Mouse (Mus musculus) kidney, postnatal 4 days (tissue): ENCODE results near the gene Grb14.

ENCODE experiments used
- DNase-seq, 2 experiments: peaks; one replicate each; pipeline ENCODE4 v3.0.0; 2021; ENCODE audit warnings: mixed read lengths in 2 of 2

The Grb14 gene

GRCm38 (mm10) chr2:65024887-65025286 lies at the start of gene Grb14:
Grb14 (minus strand) TSS chr2:65024987.
- DNase-seq = no peak

- DNase-seq = no peak
Observed at GRCm38 (mm10) chr2:65072205-65072604, 47.4 kb upstream of the Grb14 start.

DNA sequence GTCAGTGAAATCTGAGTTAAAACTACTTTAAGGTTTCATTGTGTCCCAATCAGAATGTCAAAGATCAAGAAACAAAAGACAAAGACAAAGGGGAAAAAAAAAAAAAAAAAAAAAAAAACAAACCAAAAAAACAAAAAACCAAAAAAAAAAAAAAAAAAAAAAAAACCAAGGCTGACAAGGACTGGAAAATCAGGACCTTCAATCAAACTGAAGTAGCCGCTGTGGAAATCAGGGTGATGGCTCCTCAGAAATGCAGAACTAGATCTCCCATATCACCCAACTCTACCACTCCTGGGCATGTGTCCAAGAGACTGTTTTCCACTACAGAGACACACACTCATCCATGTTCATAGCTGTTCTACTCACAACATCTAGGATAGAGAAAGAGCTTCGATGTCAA lies 29.0 kb upstream of the Grb14 start:
- no peak for DNase-seq

DNA sequence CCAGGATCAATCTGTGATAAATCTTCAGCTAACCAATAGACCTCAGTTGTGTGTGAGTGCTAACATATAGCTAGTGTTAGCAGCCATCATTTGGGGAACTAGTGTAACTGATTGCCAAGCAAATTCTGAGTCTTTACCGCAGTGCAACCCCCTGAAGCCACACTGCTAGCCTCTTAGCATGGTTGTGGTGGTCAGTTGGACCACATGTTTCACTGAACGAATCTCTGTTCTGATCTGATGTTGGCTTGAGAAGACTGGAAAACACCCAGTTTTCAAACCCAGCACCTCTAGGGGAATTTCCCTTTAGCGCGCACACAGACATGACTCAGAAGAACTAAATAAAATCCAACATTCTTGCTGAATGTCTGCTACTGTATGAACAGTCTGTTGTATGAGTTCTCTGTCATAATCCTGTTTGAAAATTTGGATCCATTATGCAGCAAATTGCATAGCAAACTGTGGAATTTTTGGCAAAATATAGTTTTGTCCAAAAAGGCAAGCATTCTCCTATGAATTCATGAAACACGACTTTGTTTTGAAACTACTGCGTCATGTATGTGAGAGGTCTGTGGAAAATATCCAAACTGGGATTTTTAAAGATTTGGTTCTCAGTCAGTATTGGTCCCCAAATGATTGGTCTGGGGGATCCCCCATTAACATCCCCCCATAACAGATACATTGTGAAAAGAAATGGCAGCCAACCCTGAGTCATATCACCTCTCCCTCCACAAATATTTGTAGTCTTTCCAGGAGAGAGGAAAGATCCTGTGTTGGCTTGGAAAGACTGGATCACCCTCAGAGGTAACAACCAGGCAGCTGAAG lies 27.6 kb upstream of the Grb14 start:
- no peak for DNase-seq

DNA sequence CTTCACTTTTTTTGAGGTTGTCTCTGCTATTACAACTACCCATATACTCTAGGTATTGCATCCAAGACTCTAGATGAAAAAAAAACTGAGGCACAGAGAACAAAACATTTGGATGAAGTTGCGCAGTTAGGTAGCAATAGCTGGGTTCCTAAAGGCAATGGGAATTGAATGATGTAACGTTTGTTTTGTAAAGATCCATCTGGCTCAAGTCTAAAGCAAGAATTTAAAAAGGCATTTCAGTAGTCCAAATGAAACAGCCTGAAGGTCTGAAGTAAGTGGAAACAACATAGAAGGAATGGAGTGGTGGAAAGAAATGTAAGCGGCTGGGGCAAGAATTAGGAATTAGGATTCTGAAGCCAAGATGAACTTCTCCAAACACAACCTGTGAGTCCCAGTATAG lies 26.0 kb upstream of the Grb14 start:
- no peak for DNase-seq

DNA sequence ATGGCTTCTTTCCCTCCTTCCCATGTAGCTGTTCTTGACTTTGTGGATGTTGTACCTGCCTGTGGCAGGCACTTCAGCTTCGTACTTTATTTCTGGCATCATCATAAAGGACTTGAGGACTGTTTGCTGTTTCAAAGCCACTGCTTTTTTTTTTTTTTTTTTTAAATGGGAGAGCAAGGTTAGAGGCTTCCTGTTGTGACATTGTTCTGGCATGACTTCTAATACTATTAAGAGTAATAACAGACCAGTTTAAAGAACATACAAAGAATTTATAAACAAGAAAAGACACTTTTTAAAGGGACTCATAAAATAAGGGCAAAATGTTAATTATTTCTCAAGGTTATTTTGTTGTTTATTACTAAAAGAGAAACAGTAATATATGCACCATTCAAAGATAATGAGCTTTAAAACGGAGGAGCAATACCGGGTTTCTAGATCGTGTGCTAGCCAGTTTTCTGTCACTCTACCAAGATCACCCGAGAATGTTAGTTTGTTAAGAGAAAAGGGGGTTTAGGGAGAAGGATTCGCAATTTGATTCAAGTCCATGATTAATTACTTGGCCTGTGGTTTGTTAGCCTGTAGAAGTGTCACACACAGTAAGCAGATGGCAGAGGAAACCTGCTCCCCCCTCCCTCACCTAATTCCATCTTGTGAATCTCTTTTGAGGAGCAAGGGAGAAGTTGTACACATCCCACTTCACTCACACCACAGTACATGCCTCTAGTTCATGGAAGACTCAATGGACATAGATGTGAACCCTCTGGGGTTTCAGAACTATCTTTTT lies 23.6 kb upstream of the Grb14 start:
- DNase-seq = peak in 1 of 2 experiments; percentile 20

DNA sequence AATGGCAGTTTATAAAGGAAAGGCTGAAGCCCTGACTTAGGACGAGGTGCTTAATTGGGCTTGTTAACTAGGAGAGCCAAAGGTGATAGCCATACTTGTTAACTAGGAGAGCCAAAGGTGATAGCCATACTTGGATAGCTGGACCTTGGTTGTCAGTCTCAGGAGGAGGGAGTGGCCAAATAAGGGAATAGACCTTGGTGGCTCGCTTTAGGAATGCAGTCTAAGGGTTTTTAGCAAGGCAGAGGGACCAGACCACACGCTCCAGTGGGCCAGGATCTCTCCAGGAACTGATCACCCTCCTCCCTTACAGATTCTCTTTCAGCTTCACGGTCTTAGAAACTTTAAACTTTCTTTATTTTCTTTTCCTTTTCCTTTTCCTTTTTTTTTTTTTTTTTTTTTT lies 13.4 kb upstream of the Grb14 start:
- DNase-seq = no peak

DNA sequence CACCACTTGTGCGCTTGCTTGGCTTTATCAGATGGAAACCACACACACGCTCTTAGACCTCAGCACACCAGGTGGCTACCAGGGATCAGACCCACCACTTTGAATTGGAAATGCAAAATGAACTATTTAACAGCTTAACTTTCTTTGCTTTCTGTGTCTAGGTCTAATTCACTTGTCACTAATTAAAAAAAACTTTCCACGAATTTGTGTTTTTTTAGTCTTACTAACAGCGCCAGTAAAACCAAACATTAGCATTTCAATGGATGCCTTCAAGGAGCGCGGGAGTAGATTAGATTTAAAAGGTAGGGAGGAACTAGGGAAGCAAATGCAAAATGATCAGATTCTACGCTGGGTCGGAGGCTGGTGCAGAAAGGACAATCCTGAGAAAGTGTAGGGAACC lies 12.8 kb upstream of the Grb14 start:
- no peak for DNase-seq

- DNase-seq = peak; percentile 79 to 85
Observed at GRCm38 (mm10) chr2:65022363-65023240, 2.2 kb downstream of the Grb14 start.

GRCm38 (mm10) chr2:65021691-65022362 lies 3.0 kb downstream of the Grb14 start:
- no peak for DNase-seq

DNA sequence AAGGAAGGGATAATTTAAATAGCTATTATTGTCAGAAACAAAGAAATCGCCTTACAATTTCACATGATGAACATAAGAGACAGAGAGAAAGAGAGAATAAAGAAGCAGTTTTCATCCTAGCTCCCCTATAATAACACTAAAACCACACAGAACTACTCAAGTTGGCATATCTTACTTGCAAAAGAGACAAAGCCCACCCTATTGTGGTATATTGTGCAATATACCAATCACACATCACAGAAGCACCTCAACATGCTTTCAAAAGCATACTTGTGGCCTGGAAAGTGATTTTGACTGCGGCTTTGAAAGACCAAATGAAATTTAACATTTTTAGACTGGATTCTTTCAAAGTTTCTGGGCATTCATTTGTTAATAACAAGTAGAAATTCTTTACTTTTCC lies 7.4 kb downstream of the Grb14 start:
- no peak for DNase-seq

- DNase-seq = no peak
Observed at GRCm38 (mm10) chr2:65014552-65014951, 10.2 kb downstream of the Grb14 start.

- peak; percentile 19 to 35 for DNase-seq
Observed at GRCm38 (mm10) chr2:65010105-65010504, 14.7 kb downstream of the Grb14 start.

GRCm38 (mm10) chr2:65007396-65007795 lies 17.4 kb downstream of the Grb14 start:
- DNase-seq = no peak

DNA sequence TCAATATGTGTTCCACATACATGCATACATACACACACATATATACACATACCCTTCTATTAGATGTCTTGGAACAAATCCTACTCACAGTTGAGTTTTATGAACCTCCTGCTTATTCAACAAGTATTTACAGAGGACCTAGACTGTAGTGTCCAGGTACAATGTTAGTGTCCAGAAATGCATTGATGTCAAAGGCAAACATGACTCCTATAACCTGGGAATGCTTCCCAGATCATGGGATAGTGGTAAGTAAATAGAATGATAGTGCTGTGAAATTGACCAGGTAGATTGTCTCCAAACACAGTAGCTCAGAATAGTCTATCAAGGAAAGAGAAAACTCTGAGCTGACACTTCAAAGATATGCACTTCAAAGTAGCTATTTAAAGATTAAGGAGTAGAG lies 19.7 kb downstream of the Grb14 start:
- DNase-seq = no peak

GRCm38 (mm10) chr2:65003433-65003832 lies 21.4 kb downstream of the Grb14 start:
- peak; percentile 41 to 54 for DNase-seq

- DNase-seq = no peak
Observed at GRCm38 (mm10) chr2:65002631-65003030, 22.2 kb downstream of the Grb14 start.

DNA sequence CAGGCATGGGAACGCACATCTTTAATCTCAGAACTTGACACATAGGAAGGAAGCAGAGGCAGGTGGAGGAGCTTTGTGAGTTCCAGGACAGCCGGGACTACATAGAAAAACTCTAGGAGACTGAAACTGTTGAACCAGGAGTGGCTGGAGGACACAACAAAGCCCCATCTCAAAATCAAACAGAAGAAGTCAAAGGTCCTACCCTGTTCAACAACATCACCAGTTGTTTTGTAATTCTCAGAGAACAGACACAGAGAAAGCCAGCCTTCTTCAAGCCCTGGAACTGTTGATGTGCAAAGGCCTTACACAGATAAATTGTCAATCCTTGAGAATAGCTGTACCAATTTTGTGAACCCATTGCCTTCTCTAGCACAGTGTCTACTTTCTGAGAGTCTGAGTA lies 29.7 kb downstream of the Grb14 start:
- DNase-seq = no peak

- no peak for DNase-seq
Observed at GRCm38 (mm10) chr2:64989426-64990187, 35.2 kb downstream of the Grb14 start.

DNA sequence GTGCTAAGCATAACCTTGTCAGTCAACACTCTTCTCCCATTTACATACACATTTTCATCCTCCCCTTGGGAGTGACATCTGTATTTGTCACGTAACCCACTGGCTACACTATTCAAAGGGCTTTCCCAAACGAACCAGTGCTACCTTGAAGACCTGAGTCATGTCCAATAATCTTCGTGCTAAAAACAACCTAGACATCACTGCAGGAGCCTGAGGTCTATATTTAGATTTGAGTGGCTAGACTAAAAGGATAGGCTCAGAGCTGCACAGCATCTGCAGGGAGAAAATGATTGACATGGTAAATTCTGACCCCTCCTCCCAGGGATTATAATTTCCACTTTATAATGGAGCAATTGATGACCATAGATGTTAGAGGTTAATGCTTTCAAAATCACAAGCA lies 37.0 kb downstream of the Grb14 start:
- no peak for DNase-seq

- no peak for DNase-seq
Observed at GRCm38 (mm10) chr2:64975546-64975945, 49.2 kb downstream of the Grb14 start.

DNA sequence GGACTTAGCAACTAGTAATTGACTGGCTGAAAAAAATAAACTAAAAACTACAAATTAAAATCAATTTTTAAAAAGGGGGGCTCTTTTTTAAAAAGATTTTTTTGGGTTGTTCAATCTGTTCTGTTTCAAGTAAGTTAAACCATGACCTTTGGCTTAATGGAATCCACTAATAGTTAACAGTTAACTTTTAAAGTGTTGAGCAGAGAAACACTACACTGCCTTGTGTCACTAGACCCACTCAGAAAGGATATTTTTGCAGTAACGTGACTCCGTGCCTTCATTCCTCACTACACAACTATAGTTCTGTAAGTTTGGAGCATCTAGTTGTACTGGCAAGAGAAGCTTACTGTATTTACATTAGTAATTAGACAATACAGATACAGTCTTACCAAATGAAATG lies 50.2 kb downstream of the Grb14 start:
- DNase-seq = no peak
